Mouse (Mus musculus): Measurements from ENCODE around the gene Bscl2.

Bscl2 gene

GRCm38 (mm10) chr19:8837251-8837791 is at the start of gene Bscl2:
TSS of gene Bscl2 (plus strand) at chr19:8837467.
- DNase-seq: peak; percentile 67 to 87

DNA sequence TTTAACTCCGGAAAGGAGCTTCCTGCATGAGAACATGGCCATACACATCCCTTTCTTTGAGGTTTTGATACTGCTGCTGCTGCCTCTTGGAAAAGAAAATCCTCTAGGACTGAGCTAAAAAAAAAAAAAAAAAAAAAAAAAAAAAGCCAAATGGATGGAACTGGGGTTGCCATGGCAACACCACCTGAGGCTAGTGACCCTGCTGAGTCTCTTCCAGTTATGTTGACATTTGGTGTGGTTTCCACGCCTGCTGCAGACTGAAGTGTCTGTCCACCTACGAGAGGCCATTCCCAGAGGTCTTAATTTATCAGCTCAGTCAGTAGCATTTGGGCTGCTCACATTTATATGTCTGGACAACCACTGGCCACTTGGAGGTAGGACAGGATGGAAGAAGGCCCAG is 48.7 kb upstream of the Bscl2 start:
- DNase-seq: no peak

DNA sequence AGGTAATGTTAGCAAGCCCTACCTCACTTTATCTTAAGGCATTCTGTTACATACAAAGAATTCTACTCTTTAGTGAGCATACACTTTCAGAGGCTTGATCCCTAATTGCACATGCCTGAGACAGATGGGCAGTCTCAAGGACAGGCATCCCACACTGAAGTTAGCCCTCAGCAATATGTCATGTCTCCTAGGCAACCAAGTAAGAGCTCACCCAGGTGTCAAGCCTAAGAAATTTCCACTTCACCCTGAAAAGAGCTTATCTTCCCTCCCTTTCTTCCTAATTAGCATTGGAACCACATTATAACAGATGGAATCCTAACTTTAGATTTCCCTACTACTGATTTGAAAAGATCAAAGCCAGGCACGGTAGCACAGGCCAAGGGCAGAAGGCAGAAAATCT is 48.1 kb upstream of the Bscl2 start:
- DNase-seq: no peak

DNA sequence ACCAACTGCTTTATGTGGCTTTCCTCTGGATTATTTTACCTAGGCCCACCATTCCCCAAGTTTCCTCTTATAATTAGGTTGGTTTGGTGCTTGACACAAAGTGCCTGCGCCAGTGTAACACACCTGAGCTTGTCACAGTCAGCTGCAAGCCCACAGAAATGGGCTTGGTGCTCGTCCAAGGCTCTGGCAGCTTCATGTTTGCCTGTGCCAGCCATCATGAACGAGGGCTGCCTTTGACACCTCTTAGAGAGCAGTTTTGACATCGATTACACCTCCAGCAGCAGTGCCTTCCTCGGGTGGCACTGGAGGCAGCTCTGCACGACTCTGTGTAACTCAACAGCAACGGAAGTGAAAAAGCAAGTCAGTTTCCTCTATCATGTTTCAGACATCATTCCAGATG is 47.1 kb upstream of the Bscl2 start:
- no peak for DNase-seq

DNA sequence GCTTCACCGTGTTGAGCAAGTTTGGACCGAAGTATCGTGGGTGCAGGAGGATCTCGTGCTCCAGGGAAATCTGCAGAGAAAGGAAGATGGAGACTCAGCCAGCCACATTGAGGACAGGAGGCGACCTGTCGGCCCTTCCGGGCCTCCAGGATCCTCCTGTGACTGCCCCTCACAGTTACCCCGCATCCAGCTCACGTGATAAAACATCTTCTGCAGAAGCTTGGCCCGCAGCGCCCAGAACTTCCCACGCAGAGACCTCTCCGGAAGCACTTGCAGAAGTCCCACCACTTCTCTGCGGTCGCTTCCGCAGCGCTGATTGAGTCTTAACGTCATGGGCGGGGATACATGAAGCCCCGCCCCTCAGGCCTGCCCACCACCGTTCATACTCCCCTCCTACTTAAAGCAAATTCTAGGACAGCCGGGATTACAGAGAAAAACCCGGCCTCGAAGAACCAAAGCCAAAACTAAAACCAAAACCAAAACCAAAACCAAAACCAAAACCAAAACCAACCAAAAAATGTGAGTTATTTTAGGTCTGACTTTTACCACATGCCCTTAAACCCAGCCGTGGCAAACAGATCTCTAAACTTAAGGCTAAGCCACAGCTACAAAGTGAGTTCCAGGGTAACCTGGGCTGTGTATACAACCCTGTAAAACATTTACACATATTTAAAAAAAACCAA is 38.9 kb upstream of the Bscl2 start, which contains the start of gene Polr2g:
TSS of gene Polr2g (minus strand) at position 314 of the 683 bp plus-strand sequence.
- DNase-seq: peak; percentile 83

- no peak for DNase-seq
Observed at GRCm38 (mm10) chr19:8798947-8799315, 38.3 kb upstream of the Bscl2 start.

GRCm38 (mm10) chr19:8802130-8802821 is 35.0 kb upstream of the Bscl2 start, which contains the start of gene Zbtb3:
TSS of gene Zbtb3 (plus strand) at chr19:8802555.
- DNase-seq: peak; percentile 80 to 89

GRCm38 (mm10) chr19:8803204-8803780 is 34.0 kb upstream of the Bscl2 start:
- DNase-seq: no peak

GRCm38 (mm10) chr19:8803879-8804660 is 33.2 kb upstream of the Bscl2 start:
- no peak for DNase-seq

- DNase-seq: no peak
Observed at GRCm38 (mm10) chr19:8806810-8807209, 30.5 kb upstream of the Bscl2 start.

- DNase-seq: no peak
Observed at GRCm38 (mm10) chr19:8815812-8816211, 21.5 kb upstream of the Bscl2 start.

DNA sequence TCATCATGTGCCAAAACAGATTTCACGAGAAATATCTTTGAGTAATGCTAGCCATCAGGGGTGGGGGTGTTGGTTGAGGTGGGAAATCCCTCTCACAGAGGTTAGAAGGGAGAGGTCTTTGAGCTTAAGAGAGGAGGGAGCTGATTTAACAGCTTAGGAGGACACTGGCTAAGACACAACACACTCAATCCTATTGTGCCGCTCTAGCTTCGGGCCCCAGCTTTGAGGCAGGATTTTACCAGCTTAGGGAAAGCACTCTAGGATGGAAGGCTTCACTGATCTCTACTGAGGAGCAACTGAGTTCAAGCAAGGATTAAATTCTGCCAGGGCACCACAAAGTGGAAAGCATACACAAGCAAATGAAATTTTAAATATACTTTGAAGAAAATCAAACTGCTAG is 20.3 kb upstream of the Bscl2 start:
- no peak for DNase-seq

DNA sequence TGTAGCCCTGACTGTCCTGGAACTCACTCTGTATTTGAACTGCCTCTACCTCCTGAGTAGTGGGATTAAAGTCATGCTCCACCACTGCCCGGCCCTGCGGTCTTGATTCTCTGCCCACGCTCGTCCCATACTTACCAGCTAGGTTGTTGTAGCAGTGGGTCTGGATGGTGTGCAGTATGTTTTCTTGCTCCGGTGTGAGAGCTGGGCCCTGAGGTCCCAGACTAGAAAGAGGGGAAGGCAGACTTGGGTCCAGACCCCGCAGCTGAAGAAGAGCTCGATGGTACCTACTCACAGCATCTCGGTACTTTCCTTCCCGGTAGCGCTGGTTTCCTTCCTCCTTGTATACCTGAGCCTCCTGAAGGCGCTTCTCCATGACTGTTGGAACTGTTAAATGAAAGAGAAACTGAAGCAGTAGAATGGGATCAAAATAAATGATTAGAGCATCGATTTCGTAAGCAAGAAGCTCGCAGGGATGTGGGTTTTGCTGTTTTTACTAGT is 18.9 kb upstream of the Bscl2 start:
- no peak for DNase-seq

DNA sequence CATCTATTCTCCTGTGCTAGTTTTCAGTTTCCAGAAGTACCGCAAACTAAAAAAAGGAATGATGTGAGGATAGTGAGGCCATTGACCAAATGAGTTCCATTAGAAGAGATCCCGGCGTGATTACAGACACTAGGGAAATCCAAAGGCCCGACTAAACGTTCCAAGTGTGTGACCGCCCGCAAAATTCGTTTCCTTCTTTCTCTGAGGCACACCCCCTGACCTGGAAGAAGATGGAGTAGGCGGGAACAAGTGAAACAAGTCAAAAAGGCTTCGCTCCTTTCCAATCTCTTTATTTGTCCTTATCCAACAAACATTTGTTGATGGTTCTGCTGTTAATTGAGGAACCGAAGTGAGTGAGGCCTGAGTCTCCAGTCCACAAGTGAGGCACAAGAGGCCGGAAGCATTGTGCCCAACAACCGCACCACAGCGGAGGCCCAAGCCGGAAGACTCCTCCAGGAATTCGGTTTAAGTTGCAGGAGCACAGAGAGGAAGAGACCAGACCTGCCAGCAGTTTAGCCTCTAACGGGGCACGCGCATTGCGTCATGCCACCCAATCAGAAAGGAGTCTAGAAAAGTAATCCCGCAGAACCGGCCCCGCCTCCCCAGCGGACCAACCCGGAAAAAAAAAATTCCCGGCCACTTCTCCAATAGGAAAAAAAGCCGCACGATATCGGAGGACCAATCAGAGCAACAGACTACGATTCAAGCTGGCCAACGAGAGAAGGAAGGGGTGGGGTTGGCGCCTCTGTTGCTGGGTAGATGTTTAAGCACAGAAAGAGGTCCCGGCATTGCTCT is 18.3 kb upstream of the Bscl2 start, which contains the start of gene Ttc9c:
TSS of gene Ttc9c (minus strand) at position 533 of the 795 bp plus-strand sequence.
- DNase-seq: peak; percentile 86 to 90

- DNase-seq: peak; percentile 92 to 98
Observed at GRCm38 (mm10) chr19:8819596-8820423, 17.5 kb upstream of the Bscl2 start, which contains the start of gene Hnrnpul2. TSS of gene Hnrnpul2 (plus strand) at chr19:8820010.

DNA sequence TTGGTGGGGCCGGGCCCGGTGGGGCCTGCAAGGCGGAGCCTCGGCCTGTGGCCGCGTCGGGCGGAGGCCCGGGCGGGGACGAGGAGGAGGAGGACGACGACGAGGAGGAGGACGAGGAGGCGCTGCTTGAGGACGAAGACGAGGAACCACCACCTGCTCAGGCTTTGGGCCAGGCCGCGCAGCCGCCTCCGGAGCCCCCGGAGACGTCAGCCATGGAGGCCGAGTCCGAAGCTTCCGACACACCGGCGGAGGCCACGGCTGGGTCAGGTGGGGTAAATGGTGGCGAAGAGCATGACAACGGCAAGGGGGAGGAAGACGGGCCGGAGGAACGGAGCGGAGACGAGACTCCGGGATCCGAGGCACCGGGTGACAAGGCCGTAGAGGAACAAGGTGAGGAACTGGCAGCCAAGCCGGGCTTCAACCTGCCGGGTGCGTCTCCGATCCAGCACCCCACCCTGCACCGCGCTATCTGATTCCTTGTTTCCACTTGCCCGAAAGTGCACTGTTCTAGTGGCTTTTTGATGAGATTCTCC is 16.8 kb upstream of the Bscl2 start:
- DNase-seq: no peak

- no peak for DNase-seq
Observed at GRCm38 (mm10) chr19:8821146-8821545, 16.1 kb upstream of the Bscl2 start.

- no peak for DNase-seq
Observed at GRCm38 (mm10) chr19:8822696-8823095, 14.6 kb upstream of the Bscl2 start.

DNA sequence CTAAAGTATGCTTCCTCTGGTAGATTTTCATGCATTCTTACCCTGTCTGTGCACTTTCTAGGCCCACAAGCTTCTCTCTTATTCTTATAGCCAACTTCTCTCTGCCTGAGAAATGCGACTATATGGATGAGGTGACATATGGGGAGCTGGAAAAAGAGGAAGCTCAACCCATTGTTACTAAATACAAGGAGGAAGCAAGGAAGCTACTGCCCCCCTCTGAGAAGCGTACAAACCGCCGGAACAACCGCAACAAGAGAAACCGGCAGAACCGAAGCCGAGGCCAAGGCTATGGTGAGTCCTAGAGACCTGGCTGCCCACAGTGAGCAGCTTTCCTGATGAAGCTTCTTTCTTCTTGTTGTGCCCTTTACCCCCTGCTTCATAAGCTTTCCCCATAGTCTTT is 7.6 kb upstream of the Bscl2 start, which contains the start of gene AC129217.1:
TSS of gene AC129217.1 (plus strand) at position 114 of the 400 bp plus-strand sequence.
- no peak for DNase-seq

DNA sequence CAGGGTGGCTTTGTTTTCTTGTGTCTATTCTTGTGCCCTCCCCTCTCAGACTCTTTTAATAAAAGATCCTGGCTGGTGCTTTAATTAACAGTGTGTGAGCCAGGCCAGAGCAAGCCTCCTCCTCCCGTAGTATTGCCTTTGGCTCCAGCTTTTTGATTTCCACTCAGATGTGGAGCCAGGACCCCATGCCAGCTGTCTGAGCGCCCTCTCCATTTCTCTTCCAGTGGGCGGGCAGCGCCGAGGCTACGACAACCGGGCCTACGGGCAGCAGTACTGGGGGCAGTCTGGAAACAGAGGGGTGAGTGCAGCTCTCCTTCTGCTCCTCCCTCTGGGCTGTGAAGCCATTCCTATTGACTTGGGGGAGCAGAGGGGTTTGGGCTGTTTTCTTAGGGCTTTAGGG is 6.6 kb upstream of the Bscl2 start:
- DNase-seq: no peak
